Mouse (Mus musculus) E14TG2a.4 (cell line): ENCODE results near the gene Grm4.

Experiments
- H3K27me3 ChIP-seq: 2 replicates; pipeline ENCODE4 v1.6.1; 2014; ENCODE audit warnings: low read length, control low read depth; ENCODE audit not compliant: insufficient read depth
- H3K36me3 ChIP-seq: 2 replicates; pipeline ENCODE4 v1.6.1; 2014; ENCODE audit warnings: low read length, control low read depth; ENCODE audit not compliant: insufficient read depth
- H3K4me1 ChIP-seq: replicated peaks from 2 replicates; pipeline ENCODE4 v1.6.1; 2014; ENCODE audit warnings: low read depth, low read length, control low read depth
- H3K4me3 ChIP-seq: replicated peaks from 2 replicates; pipeline ENCODE4 v1.5.1; 2014; ENCODE audit warnings: mild to moderate bottlenecking, low read length
- H3K9me3 ChIP-seq: 2 replicates; pipeline ENCODE4 v1.6.1; 2014; ENCODE audit warnings: low read length, control low read depth
- CTCF ChIP-seq: conservative IDR thresholded peaks from 2 replicates; pipeline ENCODE4 v1.5.1; 2014; ENCODE audit warnings: low read length
- NANOG ChIP-seq: IDR thresholded peaks from 2 replicates; pipeline ENCODE4 v1.6.1; 2014; ENCODE audit warnings: borderline replicate concordance, low read length, mixed read lengths
- POU5F1 ChIP-seq: IDR thresholded peaks from 2 replicates; pipeline ENCODE4 v1.6.1; 2014; ENCODE audit warnings: low read length, borderline replicate concordance

The Grm4 gene

GRCm38 (mm10) chr17:27457038-27457577 lies 64.1 kb downstream of the Grm4 start:
- TF ChIP-seq CTCF (no peak), NANOG (no peak), POU5F1 (no peak)
- Histone ChIP-seq H3K4me1 (peaks cover 1% of the 10 kb centered on the region; the same call in 1 of the 2 replicates), H3K9me3 (no peaks in the 10 kb centered on the region), H3K27me3 (peaks cover 13% of the 10 kb centered on the region; the same call in 1 of the 2 replicates), H3K36me3 (no peaks in the 10 kb centered on the region), H3K4me3 (no peak overlapping the region)

DNA sequence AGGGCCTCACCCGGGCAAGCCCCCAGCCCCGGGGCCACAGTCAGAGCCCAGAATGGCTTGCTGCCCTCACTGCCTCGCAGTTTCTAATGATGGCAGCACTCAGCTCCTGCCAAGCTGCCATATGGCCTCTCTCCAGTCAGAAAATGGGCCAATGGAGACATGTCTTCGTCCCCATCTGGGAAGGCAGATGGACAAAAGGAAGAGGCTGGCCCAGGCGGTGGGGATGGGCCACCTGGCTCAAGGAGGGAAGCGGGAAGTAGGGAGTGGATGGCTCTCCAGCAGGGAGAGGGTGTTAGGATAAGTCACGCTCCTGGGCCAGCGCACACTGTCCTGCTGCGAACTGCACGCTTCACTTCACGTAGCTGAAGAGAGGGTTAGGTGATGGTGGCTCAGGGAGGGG lies 64.8 kb downstream of the Grm4 start:
- no peak for TF ChIP-seq NANOG
- peaks cover 7% of the 10 kb centered on the region for H3K4me1 ChIP-seq
- no peaks in the 10 kb centered on the region for H3K9me3 ChIP-seq
- peaks cover 13% of the 10 kb centered on the region; the same call in 1 of the 2 replicates for H3K27me3 ChIP-seq
- no peaks in the 10 kb centered on the region for H3K36me3 ChIP-seq
- no peak overlapping the region for H3K4me3 ChIP-seq

DNA sequence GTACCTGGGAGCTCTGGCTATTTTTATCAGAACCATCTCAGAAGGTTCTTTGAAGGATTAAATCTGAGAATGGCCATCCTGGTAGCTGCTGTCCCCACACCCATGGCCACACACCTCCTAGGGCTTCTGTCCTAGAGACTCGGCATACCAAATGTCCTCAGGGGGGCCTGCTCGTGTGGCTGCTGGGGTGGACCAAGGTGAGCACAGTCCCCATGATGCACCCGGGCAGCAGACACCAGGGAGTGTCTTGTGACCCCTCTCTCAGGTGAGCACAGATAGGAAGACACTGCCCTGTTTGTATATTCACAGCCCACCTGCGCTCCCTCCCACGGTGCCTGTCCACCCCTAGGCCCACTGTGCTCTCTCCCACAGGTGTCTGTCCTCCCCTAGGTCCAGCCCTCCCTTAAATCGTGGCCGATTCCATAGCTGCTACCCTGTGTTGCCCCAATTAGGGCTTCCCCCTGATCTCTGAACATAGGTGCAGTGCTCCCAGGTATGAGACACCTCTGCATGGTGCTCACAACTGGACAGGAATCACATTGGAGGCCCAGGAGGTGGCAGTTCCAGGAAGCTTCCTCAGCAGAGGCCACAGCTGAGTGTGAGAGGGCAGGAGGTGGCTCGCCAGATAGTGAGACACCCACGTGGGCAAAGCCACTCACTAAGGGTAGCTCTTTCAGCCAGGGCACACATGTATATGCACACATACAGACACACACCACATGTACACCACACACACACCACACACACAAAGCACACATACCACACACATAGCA lies 66.0 kb downstream of the Grm4 start:
- H3K4me1 ChIP-seq, result peaks cover 15% of the 10 kb centered on the region
- TF ChIP-seq POU5F1 (no peak), NANOG (no peak), CTCF (no peak)
- no peaks in the 10 kb centered on the region for H3K36me3 ChIP-seq
- no peaks in the 10 kb centered on the region for H3K9me3 ChIP-seq
- H3K27me3 ChIP-seq, result peaks cover 13% of the 10 kb centered on the region; the same call in 1 of the 2 replicates
- H3K4me3 ChIP-seq, result no peak overlapping the region

GRCm38 (mm10) chr17:27454396-27454795 lies 66.8 kb downstream of the Grm4 start:
- TF ChIP-seq NANOG (no peak), POU5F1 (no peak), CTCF (no peak)
- Histone ChIP-seq H3K36me3 (no peaks in the 10 kb centered on the region), H3K9me3 (no peaks in the 10 kb centered on the region), H3K27me3 (peaks cover 12% of the 10 kb centered on the region; the same call in 1 of the 2 replicates), H3K4me3 (no peak overlapping the region), H3K4me1 (peaks cover 23% of the 10 kb centered on the region)

DNA sequence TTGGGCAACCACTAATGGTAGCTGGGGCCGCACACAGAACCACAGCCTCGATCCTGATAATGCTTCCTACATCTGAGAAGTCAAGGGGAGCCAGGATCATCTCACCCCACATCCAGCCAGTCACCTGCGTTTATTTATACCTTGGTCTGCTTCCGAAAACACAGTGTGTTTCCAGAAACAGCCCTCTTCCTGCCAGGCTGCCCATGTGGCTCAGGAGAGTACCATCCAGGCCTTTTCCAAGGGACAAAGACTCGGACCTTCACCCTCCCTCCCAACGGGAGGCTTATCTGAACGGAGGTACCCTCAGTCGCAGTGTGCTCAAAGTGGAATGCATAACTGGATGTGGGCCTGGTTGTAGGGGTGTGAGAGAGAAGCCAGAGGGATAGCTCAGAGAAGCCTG lies 68.2 kb downstream of the Grm4 start:
- Histone ChIP-seq H3K27me3 (peaks cover 9% of the 10 kb centered on the region; the same call in 1 of the 2 replicates), H3K9me3 (no peaks in the 10 kb centered on the region), H3K4me1 (peaks cover 23% of the 10 kb centered on the region), H3K4me3 (no peak overlapping the region), H3K36me3 (no peaks in the 10 kb centered on the region)
- TF ChIP-seq NANOG (no peak), CTCF (no peak), POU5F1 (no peak)

DNA sequence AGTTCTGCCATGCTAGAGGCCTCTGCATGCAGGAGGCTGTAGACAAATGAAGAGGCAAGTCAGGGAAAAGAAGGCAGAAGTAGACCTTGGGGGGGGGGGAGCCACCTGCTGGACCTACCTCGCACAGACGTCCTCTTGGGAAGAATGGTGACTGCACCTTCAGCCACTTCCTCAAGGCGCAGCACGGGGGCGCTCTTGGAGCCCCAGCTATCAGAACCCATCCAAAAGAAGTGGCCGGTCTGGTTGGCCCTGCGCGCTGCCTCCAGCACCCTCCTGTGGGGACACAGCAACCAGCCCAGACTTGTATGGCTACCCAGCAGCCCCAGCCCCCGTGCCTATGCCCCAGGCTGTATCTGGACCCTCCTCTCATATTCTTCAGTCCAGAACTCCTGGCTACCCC lies 69.4 kb downstream of the Grm4 start:
- H3K36me3 ChIP-seq, result no peaks in the 10 kb centered on the region
- no peak overlapping the region for H3K4me3 ChIP-seq
- peaks cover 12% of the 10 kb centered on the region for H3K27me3 ChIP-seq
- H3K9me3 ChIP-seq, result no peaks in the 10 kb centered on the region
- TF ChIP-seq NANOG (no peak), CTCF (peak; percentile 86), POU5F1 (no peak)
- H3K4me1 ChIP-seq, result peaks cover 23% of the 10 kb centered on the region

- TF ChIP-seq NANOG, result no peak
- TF ChIP-seq POU5F1, result no peak
- no peak for TF ChIP-seq CTCF
- Histone ChIP-seq H3K4me1 (peaks cover 23% of the 10 kb centered on the region), H3K4me3 (no peak overlapping the region), H3K27me3 (peaks cover 18% of the 10 kb centered on the region), H3K9me3 (no peaks in the 10 kb centered on the region), H3K36me3 (no peaks in the 10 kb centered on the region)
Observed at GRCm38 (mm10) chr17:27451216-27451615, 70.0 kb downstream of the Grm4 start.

DNA sequence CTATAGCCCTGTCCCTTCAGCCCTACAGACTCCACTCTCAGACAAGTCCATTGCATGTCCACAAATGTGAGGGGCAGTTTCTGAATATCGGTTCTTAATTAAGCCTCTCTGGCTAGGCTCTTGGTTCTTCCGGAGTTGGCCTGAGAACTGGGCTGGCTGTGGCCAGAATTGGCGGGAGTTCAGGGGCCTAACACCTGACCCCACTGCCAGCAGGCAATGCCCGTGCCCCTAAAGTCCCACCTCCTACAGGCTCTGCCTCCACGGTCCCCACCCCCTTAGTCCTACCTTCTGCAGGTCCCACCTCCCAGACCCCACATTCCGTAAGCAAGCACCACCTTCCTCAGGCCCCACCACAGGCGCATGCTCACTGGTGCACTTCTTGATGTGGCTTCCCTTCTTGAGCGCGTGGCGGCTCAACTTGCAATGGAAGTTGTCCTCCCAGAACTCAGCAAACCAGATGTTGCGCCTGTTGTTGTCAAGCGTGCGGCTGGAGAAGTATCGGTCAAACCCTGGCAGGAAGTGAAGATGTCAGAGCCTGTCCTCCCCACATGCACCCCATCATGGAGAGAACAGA lies 71.4 kb downstream of the Grm4 start:
- TF ChIP-seq NANOG, result no peak
- no peak for TF ChIP-seq POU5F1
- TF ChIP-seq CTCF, result no peak
- H3K9me3 ChIP-seq, result no peaks in the 10 kb centered on the region
- peaks cover 23% of the 10 kb centered on the region for H3K4me1 ChIP-seq
- H3K4me3 ChIP-seq, result no peak overlapping the region
- H3K36me3 ChIP-seq, result no peaks in the 10 kb centered on the region
- H3K27me3 ChIP-seq, result peaks cover 20% of the 10 kb centered on the region

DNA sequence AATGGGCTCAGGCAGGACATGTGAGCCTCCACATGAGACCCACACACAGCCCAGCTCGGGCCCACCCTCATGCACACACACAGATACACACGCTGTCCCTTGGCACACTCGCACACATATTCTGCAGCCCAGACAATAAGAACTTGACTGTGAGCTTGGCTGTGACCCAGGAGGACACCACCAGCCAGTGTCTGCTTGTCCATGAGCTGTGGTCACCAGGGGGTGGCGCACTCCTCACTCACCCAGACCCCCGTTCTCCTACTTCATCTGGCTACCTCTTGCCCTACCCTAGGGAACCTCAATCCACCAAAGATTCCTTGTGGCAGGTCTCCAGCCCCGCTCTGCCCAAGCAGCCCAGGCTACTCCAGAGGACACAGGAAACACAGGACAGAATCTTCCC lies 72.5 kb downstream of the Grm4 start:
- H3K4me1 ChIP-seq, result peaks cover 25% of the 10 kb centered on the region
- TF ChIP-seq POU5F1 (no peak), NANOG (no peak), CTCF (no peak)
- no peaks in the 10 kb centered on the region for H3K36me3 ChIP-seq
- H3K9me3 ChIP-seq, result no peaks in the 10 kb centered on the region
- no peak overlapping the region for H3K4me3 ChIP-seq
- H3K27me3 ChIP-seq, result peaks cover 20% of the 10 kb centered on the region
